Mouse (Mus musculus) spleen, adult 18-20 months (tissue): ENCODE data around the gene Slc35g3.
"Not testable (repeated sequence)": the region's sequence is repeated elsewhere in the genome, so short reads cannot be mapped to it uniquely, and the experiment has no call there.

ENCODE experiments used
- DNase-seq, 2 experiments: peaks; one replicate each; pipeline ENCODE4 v3.0.0; 2022; ENCODE audit warnings: mixed read lengths in 2 of 2

The Slc35g3 gene

DNA sequence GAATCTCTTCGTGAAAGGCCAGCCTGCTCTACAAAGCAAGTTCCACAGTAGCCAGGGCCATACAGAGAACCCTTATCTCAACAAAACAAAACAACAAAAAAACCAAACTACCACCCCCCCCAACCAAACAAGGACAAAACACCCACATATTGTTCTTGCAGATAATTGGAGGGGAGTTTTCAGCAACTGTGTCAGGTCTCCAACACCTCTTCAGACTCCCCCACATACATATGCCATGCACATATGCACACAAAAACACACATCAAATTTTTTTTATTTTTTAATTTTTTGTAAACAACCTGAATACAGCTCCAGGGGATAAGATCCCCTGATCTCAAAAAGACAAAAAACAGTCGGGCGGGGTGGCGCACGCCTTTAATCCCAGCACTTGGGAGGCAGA lies 7.5 kb downstream of the Slc35g3 start:
- DNase-seq = no peak

DNA sequence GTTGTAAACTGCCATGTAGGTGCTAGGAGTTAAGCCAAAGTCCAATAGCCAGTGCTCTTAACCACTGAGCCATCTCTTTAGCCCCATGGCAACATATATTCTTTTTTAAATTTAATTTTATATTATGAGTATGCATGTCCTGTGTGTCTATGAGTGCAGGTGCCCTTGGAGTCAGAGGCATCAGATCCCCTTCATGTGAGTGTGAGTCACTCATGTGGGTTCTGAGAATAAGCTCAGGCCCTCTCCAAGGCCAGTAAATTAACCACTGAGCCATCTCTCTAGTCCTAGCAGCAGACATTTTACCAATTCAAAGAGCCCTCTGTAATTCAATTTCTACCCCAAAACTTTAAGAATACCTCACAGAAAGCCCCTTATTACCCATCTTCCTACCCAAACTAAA lies 9.1 kb downstream of the Slc35g3 start:
- no peak for DNase-seq

DNA sequence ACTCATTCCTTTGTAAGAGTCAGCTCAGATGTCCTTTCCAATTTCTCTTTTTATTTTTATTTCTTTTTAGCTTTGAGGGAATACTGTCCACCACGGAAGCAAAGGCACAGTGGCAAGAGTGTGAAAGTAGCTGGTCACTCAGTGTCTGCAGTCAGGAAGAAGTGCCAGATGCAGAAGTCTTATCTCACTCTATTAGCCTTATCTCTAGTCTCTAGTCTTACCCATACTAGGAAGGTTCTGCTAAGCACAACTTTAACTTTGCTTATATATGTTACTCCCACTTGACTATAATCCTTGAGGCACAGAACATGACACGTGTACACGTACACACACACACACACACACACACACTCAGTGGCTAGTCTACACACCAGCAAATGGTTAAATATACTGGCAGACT lies 10.1 kb downstream of the Slc35g3 start:
- no peak for DNase-seq

DNA sequence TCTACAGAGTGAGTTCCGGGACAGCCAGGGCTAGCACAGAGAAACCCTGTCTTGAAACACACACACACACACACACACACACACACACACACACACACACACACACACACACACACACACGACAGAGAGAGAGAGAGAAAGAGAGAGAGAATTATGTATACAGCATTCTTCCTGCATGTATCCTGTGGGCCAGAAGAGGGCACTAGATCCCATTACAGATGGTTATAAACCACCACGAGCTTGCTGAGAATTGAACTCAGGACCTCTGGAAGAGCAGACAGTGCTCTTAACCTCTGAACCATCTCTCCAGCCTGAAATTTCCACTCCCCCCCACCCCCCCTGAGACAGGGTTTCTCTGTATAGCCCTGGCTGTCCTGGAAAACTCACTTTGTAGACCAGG lies 30.4 kb downstream of the Slc35g3 start:
- not testable (repeated sequence) for DNase-seq

DNA sequence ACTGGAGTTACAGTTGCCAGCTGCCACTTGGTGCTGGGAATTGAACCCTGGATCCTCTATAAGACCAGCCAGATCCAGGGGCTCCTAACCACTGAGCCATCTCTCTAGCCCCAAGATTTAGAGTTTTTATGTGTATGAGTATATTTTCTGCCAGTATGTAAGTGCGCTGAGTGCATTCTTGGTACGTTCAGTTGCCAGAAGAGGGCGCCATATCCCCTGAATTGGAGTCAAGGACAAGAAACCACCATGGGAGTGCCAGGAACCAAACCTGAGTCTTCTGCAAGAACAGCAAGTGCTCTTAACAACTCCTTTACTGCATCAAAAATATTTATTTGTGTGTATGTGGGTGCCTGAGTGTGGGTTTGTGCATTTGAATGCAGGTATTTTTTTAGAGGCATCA lies 32.7 kb downstream of the Slc35g3 start:
- DNase-seq = peak; percentile 20 to 67

- no peak for DNase-seq
Observed at GRCm38 (mm10) chr11:69725951-69726350, 35.8 kb downstream of the Slc35g3 start.

DNA sequence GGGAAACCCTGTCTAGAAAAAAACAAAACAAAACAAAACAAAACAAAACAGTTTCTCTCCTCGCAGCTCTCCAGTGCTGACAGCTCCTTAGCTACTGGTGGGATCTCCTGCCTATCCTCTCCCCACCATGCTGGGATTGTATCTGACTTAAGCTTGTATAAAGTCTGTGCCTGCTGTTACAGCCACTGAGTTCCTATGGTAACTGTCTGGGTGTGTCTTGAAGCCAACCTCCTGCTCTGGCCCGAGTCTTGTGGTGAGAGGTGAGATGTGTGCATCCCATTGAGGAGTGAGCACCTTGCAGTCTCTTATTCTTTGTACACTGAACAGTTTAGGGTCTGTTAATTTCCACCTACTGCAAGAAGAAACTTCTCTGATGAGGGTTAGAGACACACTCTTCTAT lies 38.7 kb downstream of the Slc35g3 start:
- DNase-seq = no peak

DNA sequence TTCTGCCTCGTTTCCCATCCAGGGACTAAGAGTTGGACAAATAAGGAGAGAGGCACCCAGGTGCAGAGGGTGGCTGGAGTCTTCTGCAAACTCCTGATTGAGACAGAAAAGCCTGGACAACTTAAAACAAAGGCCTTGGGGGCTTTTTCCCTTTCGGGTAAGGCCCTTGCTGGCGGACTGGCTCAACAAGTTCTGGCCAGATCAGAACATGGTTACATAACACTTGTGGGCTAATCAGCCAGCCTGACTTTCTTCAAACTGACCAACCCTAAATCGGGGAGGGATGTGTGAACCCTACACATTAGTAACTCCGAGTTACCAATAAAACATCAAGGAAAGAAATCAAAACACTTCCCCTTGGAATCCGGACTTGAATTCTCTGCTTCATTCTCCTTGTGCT lies 40.9 kb downstream of the Slc35g3 start:
- no peak for DNase-seq

- DNase-seq = no peak
Observed at GRCm38 (mm10) chr11:69719423-69719822, 42.3 kb downstream of the Slc35g3 start.

GRCm38 (mm10) chr11:69718661-69719060 lies 43.1 kb downstream of the Slc35g3 start:
- DNase-seq = no peak

DNA sequence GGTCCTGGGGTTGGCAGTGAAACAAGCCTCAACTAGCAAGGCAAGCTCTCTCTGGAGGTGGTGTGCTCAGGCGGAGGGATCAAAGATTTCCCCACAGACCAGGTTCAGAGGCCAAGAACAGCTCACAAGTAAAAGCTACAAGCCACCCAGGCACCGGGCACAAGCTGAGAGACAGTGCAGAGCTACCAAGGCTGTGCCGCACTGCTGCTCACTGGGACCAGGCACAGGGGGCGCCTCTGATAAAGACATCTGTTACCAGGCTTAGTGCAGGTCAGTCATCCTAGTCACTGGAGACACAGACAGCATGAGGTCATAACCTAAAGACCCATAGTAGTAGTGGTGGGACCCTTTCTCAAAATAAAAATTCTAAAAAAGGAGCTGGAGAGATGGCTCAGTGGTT lies 44.8 kb downstream of the Slc35g3 start:
- DNase-seq = no peak

- DNase-seq = no peak
Observed at GRCm38 (mm10) chr11:69715929-69716328, 45.8 kb downstream of the Slc35g3 start.

DNA sequence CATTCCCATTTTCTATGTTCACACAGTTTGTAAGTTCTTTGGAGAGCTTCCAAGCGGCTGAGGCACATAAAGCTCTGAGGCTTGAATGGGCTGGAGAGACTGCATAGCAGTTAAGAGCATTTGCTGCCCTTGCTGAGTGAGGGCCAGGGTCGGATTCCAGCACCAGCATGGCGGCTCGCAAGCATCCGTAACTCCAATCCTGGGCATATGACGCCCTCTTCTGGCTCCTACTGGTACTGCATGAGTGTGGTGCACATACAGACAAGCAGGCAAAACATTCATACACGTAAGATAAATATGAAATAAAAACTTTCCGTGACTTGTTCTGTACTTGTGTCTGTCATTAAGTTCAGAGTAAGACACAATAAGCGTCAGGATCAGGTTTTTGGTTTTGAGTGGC lies 46.3 kb downstream of the Slc35g3 start:
- DNase-seq = no peak

- no peak for DNase-seq
Observed at GRCm38 (mm10) chr11:69714636-69715329, 47.0 kb downstream of the Slc35g3 start.

DNA sequence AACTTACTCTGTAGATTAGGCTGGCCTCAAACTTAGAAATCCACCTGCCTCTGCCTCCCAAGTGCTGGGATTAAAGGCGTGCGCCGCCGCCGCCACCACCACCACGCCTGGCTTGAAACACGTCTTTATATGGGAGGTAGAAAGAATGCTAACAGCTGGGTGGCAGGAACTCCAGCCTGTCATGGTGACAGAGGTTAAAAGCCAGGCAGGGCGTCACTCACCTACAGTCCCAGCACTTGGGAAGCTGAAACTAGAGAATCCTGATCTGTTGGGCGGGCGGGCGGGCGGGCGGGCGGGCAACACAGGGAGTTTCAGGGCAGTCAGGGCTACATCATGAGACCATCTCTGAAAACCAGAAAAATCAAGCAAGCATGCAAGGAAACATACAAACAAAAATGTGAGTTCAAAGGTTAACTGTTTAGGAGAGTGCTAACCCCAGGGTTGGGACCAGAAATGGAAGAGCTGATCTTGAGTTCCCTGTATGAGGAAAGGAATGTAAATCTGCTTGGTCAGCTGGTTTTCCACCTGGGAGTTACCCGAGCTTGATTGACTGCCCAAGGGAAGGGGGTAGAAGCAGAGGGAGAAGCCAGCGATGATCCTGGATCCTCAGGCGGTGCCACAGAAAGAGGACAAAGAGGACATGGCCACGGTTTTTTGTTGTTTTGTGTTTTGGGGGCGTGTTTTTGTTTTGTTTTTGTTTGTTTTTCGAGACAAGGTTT lies 48.7 kb downstream of the Slc35g3 start:
- no peak for DNase-seq

DNA sequence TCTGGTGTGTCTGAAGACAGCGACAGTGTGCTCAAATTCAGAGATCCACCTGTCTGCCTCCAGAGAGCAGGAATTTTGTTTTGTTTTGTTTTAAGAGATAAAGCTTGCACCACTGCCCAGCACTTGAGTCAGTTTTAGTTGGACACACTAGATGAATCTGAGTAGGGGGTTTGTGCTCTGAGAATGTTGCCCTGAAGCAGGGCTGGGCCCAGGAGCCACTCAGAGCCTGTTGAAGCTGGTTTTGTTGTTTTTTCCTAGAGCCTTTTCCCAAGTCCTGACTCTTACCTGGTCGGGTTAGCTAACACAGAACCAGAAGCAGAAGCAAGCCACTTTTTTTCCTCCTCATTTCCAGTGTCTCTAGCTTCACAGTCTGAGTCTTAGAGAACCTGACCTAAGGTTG lies 50.7 kb downstream of the Slc35g3 start:
- no peak for DNase-seq

DNA sequence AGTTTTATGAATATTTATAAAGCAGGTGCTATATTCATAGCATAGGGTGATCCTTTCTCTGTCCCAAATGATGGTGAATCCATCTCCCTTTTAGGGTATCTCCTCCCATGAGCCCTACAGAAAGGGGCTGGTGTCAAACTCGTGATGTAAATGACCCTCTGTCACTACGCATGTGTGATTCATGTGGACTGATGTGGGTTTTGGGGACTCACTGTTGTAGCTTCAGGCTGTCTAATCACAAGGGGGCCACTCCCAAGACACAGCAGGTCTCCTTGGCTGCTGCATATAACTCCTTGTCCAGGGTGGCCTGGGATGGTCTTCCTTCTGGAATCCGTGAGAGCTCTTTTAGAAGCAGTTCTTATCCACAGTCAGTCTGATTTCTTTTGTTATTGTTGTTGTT lies 51.3 kb downstream of the Slc35g3 start:
- no peak for DNase-seq
